8 mouse cellular contexts compared by ENCODE assay signal in genomic region chr17:10326596-10327045, GRCm38 (mm10). TPM values are rescaled to one million over a fixed set of nuclear protein-coding genes. Genes with fewer than 3 reads are reported as not detected.
A peak's percentile ranks its signal among the peaks of the same experiment; 100 is the strongest.
DNase-seq lines count a peak whose midpoint lies in the region; ATAC-seq and TF ChIP-seq lines count a peak whose summit lies in the region.

No protein-coding gene starts in this region.

- H3K27ac ChIP-seq in gastrocnemius, adult 2 months: peak overlapping the region; percentile 88

- peak; percentile 71 for TF ChIP-seq CTCF in gastrocnemius, adult 2 months (IDR thresholded peaks at IDR 0.05)

- DNase-seq in left cerebral cortex, adult 9 months (ENCODE audit: low spot score in 2 of 2): peak; percentile 52 to 56
- no peak for DNase-seq in left cerebral cortex, adult 18-20 months (ENCODE audit: low spot score in 2 of 2)
- DNase-seq in adrenal gland, adult (ENCODE audit: inconsistent age in 2 of 2, low spot score in 1 of 2): peak; percentile 81 to 92
- peak; percentile 93 for DNase-seq in gastrocnemius, adult 2 months
- no peak for DNase-seq in cerebellum, postnatal 25 days
- DNase-seq in right cerebral cortex, adult 18-20 months: no peak

- H3K4me3 ChIP-seq in gastrocnemius, adult 2 months: peak overlapping the region; percentile 42

- peak; percentile 55 to 76 for ATAC-seq in hematopoietic stem cell, adult 5-6 weeks (replicated peaks in 1 of 2; ENCODE audit: insufficient read depth in 1 of 2, low FRiP score in 2 of 2, low TSS enrichment in 1 of 2, low read depth in 1 of 2, poor library complexity in 2 of 2, severe bottlenecking in 2 of 2)
- ATAC-seq in megakaryocyte, adult 5-6 weeks (ENCODE audit: poor library complexity, severe bottlenecking): peak; percentile 96

- intact Hi-C loops in gastrocnemius, adult 2 months (cut with DNase I): loop anchor here (2.0 to 5.0 kb wide), 2 partner anchors 64 to 421 kb away; no protein-coding TSS in a partner anchor

RNA-seq across cellular contexts. Expression of gene Qk, which starts 7.0 kb away (rescaled TPM):
- 100 to 1,000 TPM; 299 to 327 TPM for total RNA-seq in left cerebral cortex, adult 18-20 months (2021)
- 100 to 1,000 TPM; 236 to 397 TPM for total RNA-seq in gastrocnemius, adult 2 months (2021)
- 70.2 and 80.2 TPM in 2 replicates for total RNA-seq in hematopoietic stem cell, adult 5-6 weeks (2017)
- total RNA-seq in megakaryocyte, adult 5-6 weeks (2015): 239 and 268 TPM in 2 replicates
- 115 and 132 TPM in 2 replicates for total RNA-seq in megakaryocyte, adult 5-6 weeks (2017)

Comparison
In these comparisons a context has a peak if more than half of its experiments do, and no peak if none do; other contexts are left out.
1. DNase-seq: peak in left cerebral cortex, adult 9 months (2 of 2), adrenal gland, adult (2 of 2) and gastrocnemius, adult 2 months (single experiment); none in left cerebral cortex, adult 18-20 months (0 of 2), cerebellum, postnatal 25 days (0 of 2) and right cerebral cortex, adult 18-20 months (single experiment).